Mouse (Mus musculus): ENCODE measurements around the gene Dgki. TPM values are rescaled to one million over a fixed set of nuclear protein-coding genes. Genes with fewer than 3 reads are reported as not detected.

Dgki gene
- total RNA-seq, 2 experiments from 2014 or later, result 80.5 to 92.6 TPM

DNA sequence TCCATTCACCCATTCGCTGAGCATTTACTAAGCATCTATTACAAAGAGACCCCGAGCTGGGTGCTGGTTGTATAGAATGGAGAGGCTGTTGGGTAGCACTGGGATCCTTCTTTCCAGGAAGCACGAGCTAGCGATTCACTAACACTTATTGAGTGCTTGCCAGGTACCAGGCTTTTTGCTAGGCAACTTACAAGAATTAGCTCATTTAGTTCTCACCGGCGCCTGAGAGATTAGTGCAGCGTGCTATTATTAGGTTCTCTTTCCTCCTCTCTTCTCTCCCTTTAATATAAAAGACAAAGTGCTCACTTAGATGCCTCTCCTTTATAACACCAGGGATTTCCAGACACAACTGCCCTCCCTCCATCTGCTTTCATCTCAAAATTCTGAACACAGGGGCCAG, 54.2 kb downstream of the Dgki start:
- intact Hi-C loops (cut with DNase I), result no loop called here
- DNase-seq (ENCODE audit: low spot score in 2 of 2), result no peak

DNA sequence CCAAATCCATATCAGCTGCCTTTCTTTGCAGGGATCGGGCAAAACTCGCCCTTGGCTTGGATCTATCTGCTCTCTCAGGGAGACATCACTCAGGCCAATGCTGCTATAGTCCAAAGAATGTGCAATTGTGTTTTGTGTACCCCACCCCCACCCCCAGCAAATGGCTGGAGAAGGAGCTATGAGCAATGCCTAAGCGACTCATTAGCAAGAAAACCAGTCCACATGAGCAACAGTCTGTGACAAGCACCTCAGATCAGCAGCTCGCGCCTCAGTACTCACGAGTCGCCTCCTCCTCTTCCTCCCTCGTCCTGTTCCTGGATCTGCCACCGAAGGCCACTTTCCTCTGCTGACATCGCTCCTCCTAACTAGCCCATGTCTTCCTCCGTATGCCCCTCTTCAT, 55.9 kb downstream of the Dgki start:
- intact Hi-C loops (cut with DNase I), result loop anchor here (5.0 kb wide), 1 partner anchor 53 kb away; no protein-coding TSS in a partner anchor
- no peak for DNase-seq (ENCODE audit: low spot score in 2 of 2)

DNA sequence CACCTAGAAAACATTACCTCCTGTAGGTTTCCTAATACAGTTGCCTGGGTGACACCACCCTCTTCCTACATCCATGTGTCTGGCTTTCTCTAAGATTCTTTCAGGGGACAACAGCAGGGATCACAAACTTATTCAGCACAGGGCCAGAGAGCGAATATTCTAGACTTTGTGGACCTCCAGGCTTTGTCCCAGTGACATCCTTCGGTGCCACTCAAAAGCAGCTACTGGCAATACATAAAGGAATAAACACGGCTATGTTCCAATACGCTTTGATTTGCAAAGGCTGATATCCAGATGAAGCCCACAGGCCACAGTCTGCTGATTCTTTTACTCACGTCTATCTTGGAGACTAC, 57.2 kb downstream of the Dgki start:
- intact Hi-C loops (cut with DNase I), result loop anchor here (5.0 kb wide), 1 partner anchor 55 kb away; no protein-coding TSS in a partner anchor
- DNase-seq (ENCODE audit: low spot score in 2 of 2), result no peak

DNA sequence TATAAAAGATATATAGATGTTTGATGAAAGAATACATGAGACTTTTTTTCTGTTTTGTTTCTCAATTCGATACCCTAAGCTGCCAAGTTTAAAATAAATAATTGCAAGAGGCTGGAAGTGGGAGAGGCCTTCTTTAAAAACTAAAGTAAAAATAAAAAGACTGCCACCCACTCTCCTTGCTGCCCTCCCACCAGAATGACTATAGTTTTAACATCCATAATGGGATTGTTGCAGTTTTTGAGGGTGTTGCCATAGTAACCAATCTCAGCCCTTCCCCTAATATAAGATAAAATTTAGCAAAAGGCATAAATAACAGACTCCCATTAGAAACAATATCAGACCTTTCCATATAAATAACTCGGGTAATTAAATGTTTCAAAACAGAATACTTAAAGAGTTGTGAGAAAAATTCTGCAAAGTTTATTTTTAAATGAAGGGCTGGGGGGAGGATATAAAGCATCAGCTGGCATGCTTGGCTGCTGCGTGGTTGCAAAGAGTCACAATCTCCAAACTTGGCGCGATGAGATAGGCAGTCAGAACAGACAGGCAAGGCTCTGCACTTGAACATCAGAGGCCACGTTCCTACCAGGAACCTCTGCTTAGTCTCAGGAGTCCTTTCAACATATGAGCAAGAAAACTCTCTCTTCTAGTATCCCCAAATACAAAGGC, 57.8 kb downstream of the Dgki start:
- peak in 1 of 2 experiments; percentile 31 for DNase-seq (ENCODE audit: low spot score in 2 of 2)
- intact Hi-C loops (cut with DNase I), result loop anchor here (5.0 kb wide), 1 partner anchor 55 kb away; no protein-coding TSS in a partner anchor

DNA sequence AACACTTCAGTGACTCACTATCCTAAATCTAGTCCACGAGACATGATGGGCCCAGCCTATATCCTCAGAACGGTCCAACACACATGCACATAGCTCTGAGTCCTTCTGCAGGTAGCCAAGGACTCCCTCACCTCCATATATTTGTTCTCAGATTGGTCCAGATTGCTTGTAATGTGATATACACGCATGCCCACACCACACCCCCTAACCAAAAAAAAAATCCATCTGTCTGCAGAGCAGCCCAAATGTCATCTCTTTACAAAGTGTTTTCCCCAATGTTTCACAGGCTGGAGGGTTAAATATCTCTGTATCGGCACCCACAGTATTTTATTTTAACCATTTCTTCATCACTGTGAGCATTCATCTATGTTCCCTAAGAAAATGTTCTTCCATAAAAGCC, 58.5 kb downstream of the Dgki start:
- intact Hi-C loops (cut with DNase I), result loop anchor here (5.0 kb wide), 1 partner anchor 56 kb away; no protein-coding TSS in a partner anchor

DNA sequence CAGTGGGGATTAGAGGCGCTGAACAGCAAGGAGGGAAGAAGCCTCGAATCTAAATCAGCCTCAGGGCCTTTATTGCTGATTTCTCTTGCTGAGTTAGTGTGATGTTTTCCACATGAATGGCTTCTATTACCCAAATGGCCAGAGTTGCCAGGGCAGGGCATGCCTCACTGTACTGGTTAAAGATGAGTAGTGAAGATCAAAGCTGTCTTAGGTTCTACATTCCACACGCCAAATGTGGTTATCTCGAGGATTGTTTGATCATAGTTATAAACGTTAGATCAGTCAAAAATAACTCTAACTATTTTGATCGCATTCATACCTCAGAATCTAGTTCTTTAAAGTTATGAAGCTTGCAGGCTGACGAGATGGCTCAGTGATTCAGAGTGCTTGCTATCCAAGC, 59.8 kb downstream of the Dgki start:
- intact Hi-C loops (cut with DNase I), result loop anchor here (5.0 kb wide), 1 partner anchor 57 kb away; no protein-coding TSS in a partner anchor
- DNase-seq (ENCODE audit: low spot score in 2 of 2), result no peak

More for the DNA sequence above, 58.5 kb downstream of the Dgki start:
- DNase-seq (ENCODE audit: low spot score in 2 of 2), result no peak

DNA sequence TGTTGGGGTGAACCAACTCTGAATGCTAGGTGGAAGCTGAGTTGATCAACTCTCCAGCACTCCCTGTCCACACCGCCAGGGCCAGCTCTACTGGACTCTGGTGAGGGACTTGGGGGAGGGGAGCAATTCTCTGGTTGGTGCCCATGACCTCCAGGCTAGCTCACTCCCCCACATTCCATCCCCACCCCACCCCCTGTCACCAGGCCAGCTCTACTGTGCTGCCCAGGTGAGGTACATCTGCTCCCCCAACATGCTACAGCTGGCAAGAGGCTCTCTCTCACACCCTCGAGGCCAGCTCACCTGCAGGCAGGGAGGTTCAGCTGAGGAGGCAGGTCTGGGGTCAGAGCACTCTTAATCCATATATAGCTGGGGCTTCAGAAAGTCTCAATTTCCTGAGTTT, 63.1 kb downstream of the Dgki start:
- DNase-seq (ENCODE audit: low spot score in 2 of 2), result no peak
- intact Hi-C loops (cut with DNase I), result no loop called here

DNA sequence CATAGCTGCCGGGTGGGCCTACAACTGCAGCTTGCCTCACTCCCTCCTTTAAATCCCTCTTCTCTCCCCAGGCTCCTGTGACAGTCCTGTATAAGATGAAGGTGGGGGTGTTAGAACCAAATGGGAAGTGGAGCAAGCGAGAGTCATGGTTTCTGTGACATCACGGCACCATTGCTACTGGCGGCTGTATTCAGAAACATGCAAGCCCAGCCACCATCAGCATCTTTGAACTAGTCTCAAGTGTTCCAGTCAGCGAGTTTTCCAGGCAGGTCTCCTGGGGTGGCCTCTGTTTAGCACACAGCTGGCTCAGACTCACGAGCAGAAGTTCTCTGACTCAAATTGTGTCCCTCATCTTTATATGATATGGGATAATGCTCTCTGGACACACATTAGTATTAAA, 68.8 kb downstream of the Dgki start:
- intact Hi-C loops (cut with DNase I), result no loop called here

DNA sequence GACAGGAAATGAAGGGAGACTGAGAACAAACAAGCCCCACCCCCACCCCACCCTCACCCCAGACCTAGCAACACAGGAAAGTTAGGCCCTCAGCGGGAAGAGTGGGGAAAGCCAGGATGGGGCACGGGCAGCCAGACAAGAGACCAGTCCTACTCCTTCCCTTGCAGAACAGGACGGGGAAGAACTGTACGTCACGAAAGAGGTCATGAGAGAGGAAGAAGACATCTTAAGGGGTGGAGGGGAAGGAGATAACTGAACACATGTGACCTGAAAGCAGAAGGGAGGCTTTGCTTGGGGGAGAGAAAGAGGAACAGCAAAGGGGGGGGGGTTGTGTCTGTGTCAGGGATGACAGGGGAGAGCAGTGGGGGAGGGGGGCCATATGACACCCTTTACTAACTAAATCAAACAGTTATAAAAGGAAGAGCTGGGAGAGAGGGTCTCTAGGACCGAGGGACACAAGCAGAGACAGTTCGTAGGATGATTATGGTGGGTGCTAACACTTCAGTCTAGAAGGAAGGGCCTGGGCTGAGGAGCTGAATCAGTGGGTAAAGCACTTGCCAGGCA, 77.0 kb downstream of the Dgki start:
- no peak for DNase-seq (ENCODE audit: low spot score in 2 of 2)
- intact Hi-C loops (cut with DNase I), result no loop called here

More for the DNA sequence above, 68.8 kb downstream of the Dgki start:
- DNase-seq (ENCODE audit: low spot score in 2 of 2), result no peak

DNA sequence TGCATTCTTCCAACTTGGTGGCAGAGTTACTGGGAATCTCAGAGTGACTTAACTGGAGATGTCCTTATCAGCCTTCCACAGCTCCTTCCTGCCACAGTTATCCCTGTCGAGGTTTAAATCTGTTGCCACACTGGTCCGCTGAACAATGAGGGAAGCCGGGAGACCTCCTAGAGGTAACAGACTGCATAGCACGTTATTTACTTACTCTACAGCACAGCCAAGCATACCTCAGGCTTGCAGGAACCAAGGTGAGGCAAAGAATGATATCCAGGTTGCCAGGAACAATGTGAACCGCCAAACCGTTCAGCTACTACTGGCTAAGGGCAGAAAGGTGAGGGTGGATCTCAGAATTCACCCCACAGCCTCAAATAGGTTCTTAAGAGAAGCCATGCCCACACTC, 78.0 kb downstream of the Dgki start:
- intact Hi-C loops (cut with DNase I), result no loop called here
- DNase-seq (ENCODE audit: low spot score in 2 of 2), result no peak

DNA sequence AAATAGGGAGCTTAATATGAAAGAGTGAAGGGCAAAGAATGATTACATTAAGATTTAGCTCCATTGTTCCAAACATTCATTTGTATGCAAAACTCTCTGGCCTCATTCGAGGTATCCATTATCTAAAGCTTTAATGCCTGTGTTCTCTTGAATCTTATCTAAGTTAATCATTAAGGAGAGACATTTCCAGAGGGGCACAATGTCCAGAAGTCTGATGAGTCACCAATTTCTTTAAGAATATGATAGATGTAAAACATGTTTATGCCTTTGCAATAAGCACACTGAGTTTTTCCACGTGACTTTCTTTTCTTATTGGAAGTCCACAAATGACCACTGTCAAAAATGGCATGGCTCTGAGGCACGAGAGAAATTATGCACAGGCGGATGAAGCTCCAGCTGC, 80.9 kb downstream of the Dgki start:
- DNase-seq (ENCODE audit: low spot score in 2 of 2), result no peak
- intact Hi-C loops (cut with DNase I), result no loop called here

DNA sequence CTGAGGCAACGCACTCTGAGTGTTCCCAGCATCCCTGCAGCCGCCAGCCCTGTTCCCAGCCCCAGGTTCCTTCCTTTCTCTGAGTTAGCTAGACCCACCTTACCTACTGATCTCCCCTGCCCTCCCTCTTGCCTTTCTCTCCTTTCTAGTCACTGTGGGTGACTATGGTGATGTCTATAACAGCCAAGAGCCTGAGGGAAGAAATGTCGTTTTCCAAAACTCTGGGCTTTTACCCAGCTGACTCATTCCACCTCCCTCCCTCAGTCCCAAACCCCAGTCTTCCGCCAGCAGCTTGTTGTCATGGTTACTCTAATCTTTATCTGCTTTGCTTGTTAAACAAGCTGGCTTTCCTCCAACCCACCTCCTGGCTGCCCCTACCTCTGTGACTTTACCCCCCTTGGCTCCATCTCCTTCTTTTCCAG, 83.6 kb downstream of the Dgki start:
- intact Hi-C loops (cut with DNase I), result no loop called here

DNA sequence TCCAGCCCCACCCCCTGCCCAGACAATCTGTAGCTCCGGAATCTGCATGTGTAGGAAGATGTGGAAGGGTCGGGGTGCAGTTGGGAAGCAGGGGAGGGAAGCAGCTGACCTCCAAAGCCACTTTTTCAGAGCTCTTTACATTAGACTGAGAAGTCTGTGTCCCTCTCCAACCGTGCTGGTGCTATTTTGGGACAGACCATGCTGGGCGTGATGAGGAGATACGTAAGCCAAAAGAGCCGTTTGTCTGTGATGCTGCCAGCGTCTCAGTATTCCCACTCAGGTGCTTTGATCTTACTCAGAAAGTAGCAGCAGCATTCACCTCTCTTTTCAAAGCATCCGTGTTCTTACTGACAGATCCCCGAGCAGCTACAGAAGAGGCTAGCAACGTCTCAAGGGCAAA, 84.3 kb downstream of the Dgki start:
- peak in 1 of 2 experiments; percentile 44 for DNase-seq (ENCODE audit: low spot score in 2 of 2)
- intact Hi-C loops (cut with DNase I), result no loop called here

More for the DNA sequence above, 83.6 kb downstream of the Dgki start:
- DNase-seq (ENCODE audit: low spot score in 2 of 2), result peak; percentile 70 to 72

DNA sequence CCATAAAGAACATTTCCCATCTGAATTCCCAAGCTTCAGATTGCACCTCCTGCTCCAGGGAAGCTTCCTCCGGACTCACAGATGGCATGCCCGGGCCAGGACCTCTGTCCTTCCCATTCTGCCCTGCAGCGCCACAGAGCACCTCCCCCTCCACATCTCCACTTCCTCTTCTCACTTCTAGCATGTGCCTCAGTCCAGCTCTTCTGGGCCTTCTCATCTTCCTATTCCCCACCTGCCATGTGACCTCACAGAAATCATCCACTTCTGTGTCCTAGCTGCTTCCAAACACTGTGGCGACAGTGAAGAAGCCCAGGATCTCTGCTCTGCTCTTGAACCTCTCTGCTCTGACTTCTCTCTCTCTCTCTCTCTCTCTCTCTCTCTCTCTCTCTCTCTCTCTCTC, 87.1 kb downstream of the Dgki start:
- DNase-seq (ENCODE audit: low spot score in 2 of 2), result no peak
- intact Hi-C loops (cut with DNase I), result loop anchor here (5.0 kb wide), 1 partner anchor 84 kb away; no protein-coding TSS in a partner anchor

DNA sequence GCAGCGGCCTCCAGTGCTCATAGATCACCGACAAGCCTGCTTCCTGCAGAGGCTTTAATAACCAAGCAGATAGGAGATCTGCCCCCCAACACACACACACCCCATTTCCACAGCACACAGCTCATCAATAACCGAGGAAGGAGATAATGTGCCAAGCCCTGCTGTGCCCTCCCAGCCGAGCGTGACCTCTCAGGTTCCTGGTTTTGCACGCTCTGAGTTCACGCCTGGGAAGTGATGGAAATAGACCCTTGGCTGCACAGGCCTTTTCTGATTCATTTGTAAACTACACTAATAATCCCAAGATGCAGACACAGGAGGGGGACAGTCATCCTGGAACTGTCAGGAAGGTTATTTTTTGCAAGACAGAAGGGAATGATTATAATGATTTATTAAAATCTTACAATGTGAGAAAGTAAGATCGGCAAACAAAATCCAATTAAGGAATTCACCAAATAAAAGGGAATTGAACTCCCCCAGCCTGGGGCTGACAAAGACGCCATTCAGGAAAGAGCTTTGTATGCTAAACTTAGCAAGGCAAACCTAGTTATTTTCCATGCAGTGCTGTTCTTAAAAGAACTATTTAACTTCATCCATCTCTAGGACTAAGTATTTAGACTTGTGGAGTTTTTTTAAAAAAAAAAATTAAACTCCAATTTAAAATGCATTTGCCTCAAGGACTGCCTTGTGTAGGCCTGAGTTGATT, 88.3 kb downstream of the Dgki start:
- intact Hi-C loops (cut with DNase I), result loop anchor here (5.0 kb wide), 1 partner anchor 86 kb away; no protein-coding TSS in a partner anchor
- no peak for DNase-seq (ENCODE audit: low spot score in 2 of 2)

DNA sequence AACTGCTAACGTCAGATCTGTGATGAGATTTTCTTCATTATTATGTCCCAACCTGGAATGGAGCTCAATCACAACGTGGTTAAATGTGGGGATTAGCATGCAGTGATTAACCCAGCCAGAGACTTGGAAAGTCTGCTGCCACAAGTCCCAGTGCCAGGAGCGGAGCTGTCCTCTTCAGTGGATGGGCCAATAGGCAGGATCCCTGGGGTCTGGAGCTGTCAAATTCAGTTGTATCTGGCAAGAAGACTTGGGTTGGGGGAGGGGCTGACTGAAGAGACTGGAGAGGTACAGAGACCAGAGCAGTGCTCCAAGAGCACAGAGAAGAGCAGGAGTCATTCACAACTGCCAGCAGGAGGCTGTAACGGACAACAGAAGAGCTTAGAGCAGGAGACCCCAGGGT, 97.1 kb downstream of the Dgki start:
- intact Hi-C loops (cut with DNase I), result loop anchor here (5.0 kb wide), 1 partner anchor 106 kb away; no protein-coding TSS in a partner anchor
- DNase-seq (ENCODE audit: low spot score in 2 of 2), result no peak

DNA sequence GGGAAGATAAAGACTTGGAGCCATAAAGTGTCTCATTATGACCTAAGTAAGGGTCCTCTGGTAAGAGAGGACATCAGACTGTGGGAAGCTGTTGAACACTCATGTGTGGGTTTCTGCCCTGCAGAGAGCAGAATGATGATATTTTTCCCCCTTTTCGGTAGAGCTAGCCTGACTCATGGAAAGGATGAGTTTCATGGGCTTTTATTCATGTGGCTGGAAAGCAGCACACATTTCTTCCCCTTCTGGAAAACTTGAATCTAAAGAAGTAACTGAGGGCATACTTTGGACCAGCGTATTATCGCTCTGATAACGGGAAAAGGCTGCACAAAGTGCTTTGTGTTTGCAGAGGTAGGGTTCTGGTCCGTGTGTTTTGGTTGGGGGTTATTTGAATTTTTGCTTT, 99.1 kb downstream of the Dgki start:
- intact Hi-C loops (cut with DNase I), result loop anchor here (5.0 kb wide), 1 partner anchor 104 kb away; no protein-coding TSS in a partner anchor
- no peak for DNase-seq (ENCODE audit: low spot score in 2 of 2)

DNA sequence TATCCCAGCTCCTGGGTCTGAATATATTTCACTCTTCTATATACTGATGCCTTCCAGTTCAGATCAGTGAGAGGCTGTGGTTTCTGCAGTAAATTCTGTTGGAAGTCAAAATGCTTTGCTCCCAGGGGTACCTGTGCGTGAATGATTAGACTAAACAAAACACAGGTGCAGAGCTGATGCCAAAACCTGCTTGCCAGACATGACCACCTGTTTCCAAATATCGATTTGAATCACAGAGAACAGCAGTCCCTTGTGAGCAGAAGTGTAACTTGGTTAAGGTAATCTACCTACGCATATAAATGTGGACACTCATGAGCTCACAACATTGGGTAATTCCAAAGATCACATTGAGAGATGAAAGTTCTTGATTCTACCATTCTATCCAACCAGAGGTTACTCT, 100.5 kb downstream of the Dgki start:
- no peak for DNase-seq (ENCODE audit: low spot score in 2 of 2)
- intact Hi-C loops (cut with DNase I), result no loop called here

DNA sequence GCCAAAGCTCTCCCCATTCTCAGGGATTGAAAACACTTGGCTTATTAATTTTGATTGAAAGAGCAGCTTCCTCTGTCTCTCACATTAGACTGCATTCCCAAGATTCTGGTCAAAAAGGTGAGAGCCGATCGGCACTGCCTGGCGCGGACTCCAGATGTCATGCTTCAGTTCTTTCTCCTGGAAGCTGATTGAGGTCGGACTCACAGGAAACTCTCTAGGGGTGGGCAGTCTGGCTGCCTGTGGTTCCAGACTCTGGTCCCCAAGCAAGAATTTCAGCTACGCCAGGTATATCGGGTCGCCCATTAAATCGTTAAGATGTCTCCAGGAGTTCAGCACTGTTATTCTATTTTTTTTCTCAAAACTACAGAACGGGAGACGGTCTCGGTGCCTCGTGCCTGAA, 102.2 kb downstream of the Dgki start:
- intact Hi-C loops (cut with DNase I), result no loop called here
- DNase-seq (ENCODE audit: low spot score in 2 of 2), result no peak

DNA sequence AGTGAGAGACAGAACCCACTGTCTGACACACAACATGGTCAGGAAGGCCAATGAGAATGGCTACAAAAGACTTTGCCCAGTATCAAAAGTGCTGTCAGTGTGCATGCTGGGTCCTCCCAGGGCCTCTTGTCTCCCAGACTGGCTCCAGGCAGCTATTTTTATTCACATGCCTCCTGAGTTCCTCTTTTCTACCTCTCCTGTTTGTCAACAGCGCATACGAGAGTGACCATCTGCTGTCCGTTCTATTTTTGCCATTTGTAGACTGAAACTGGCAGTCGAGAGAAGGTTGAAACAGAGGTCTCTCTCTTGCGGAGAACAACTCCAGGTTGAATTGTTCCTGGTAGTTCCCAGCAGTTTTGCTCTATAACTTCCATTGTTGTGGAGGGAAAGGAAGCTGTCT, 103.1 kb downstream of the Dgki start:
- no peak for DNase-seq (ENCODE audit: low spot score in 2 of 2)
- intact Hi-C loops (cut with DNase I), result no loop called here

DNA sequence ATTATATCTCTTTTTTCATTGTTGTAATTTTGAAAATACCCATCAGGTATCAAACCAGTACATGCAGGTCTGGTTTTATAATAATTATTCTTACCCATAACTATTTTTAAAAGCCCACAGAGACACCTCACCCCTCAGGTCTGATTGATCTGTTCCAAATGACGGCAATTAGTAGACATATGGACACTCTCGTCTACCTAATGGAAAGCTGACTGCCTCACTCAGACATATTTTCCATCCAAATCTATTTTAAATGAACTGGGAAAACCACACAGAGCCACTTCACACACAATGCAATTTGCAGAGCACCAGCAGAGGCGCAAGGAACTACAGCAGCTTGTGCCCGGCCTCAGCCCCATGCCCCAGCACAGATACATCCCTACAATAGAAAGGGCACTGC, 104.2 kb downstream of the Dgki start:
- intact Hi-C loops (cut with DNase I), result no loop called here
- no peak for DNase-seq (ENCODE audit: low spot score in 2 of 2)
